Mouse (Mus musculus): ENCODE data around the gene Dclk1. TPM values are rescaled to one million over a fixed set of nuclear protein-coding genes. Genes with fewer than 3 reads are reported as not detected.

Gene Dclk1
- polyA plus RNA-seq, 1 experiment from 2014 or later = 18.7 TPM

DNA sequence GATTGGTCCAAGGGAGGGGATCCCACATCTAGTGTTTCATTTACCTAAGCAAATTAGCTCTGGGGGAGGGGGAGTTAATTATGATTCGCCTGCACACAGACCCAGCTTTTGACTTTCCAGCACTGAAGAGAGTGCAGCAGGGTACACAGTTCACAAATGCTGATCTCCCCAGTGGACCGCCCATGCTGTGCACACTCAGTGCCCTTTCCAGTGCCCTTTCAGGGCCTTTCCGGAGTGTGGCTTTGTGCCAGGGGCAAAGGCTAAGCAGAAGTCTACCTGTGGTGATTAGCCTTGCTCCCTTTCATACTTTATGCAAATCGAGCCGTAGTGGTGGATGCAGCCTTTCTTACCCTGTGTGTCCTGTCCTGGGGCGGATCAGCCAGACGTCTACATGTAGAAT, 281.1 kb downstream of the Dclk1 start:
- 0 out of 2 replicates have a peak, but pooled peaks have one; percentile 37 for ATAC-seq (ENCODE audit: insufficient number of reproducible peaks, insufficient read depth, low FRiP score, low read depth)
- Histone ChIP-seq H3K4me2 (replicated peaks; ENCODE audit: low read depth, low read length) (no peak overlapping the region), H3K27ac (ENCODE audit: low read length) (no peak overlapping the region), H3K4me3 (ENCODE audit: low read depth, low read length) (no peak overlapping the region), H3K9me3 (ENCODE audit: control insufficient read depth, low read depth, low read length) (no peaks in the 10 kb centered on the region), H3K36me3 (ENCODE audit: control insufficient read depth, insufficient read depth, low read length) (no peaks in the 10 kb centered on the region), H3K27me3 (ENCODE audit: control insufficient read depth, insufficient read depth, low read length) (no peaks in the 10 kb centered on the region), H3K9ac (replicated peaks; ENCODE audit: low read depth, low read length) (no peak overlapping the region), H3K4me1 (ENCODE audit: control insufficient read depth, insufficient read depth, low read length) (no peaks in the 10 kb centered on the region)
- 61% methylated on average over 7 of the region's 7 CpGs for WGBS

DNA sequence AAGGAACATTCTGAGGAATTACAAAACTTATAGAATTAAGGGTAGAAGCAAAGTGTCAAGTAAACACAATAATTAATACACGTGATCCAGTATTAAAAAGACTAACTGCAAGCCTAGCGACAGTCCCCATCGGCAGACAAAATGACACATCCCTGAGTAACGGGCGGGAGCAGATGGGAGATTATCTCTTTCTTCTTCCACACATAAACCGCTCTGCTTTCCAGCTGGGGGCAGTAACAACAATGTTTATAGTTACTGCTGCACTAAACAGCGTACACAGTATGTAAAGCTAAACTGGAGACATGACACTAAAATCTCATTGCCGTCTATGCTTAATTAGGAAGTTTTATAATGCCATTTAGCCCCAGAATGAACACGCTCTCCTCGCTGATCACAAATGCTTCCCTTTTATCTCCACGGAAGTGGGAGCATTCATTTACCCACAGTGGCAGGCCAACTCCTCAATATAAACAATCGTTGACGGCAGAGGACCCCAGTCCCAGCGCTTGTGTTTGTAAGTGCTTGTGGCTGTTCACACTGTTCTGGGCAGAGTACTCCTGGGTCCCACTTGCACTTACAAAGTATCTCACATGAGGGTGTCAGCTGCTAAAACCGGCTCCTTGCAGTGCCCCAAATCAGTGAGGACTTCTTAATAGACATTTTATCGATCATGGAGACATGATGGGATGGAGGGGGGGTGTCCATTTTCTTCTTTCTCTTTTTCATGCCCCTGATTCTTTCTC, 281.7 kb downstream of the Dclk1 start:
- no peaks in the 10 kb centered on the region for H3K27me3 ChIP-seq (ENCODE audit: control insufficient read depth, insufficient read depth, low read length)
- 33% methylated on average over 16 of the region's 16 CpGs for WGBS
- H3K4me3 ChIP-seq (ENCODE audit: low read depth, low read length) = no peak overlapping the region
- H3K36me3 ChIP-seq (ENCODE audit: control insufficient read depth, insufficient read depth, low read length) = no peaks in the 10 kb centered on the region
- no peaks in the 10 kb centered on the region for H3K9me3 ChIP-seq (ENCODE audit: control insufficient read depth, low read depth, low read length)
- H3K4me2 ChIP-seq (replicated peaks; ENCODE audit: low read depth, low read length) = no peak overlapping the region
- no peak overlapping the region for H3K27ac ChIP-seq (ENCODE audit: low read length)
- no peak overlapping the region for H3K9ac ChIP-seq (replicated peaks; ENCODE audit: low read depth, low read length)
- H3K4me1 ChIP-seq (ENCODE audit: control insufficient read depth, insufficient read depth, low read length) = no peaks in the 10 kb centered on the region
- no peak for ATAC-seq (ENCODE audit: insufficient number of reproducible peaks, insufficient read depth, low FRiP score, low read depth)

- no peak overlapping the region for H3K9ac ChIP-seq (replicated peaks; ENCODE audit: low read depth, low read length)
- H3K27ac ChIP-seq (ENCODE audit: low read length) = no peak overlapping the region
- H3K4me1 ChIP-seq (ENCODE audit: control insufficient read depth, insufficient read depth, low read length) = no peaks in the 10 kb centered on the region
- WGBS = 81% methylated on average over 9 of the region's 9 CpGs
- no peak overlapping the region for H3K4me3 ChIP-seq (ENCODE audit: low read depth, low read length)
- no peak for ATAC-seq (ENCODE audit: insufficient number of reproducible peaks, insufficient read depth, low FRiP score, low read depth)
- H3K36me3 ChIP-seq (ENCODE audit: control insufficient read depth, insufficient read depth, low read length) = no peaks in the 10 kb centered on the region
- no peak overlapping the region for H3K4me2 ChIP-seq (replicated peaks; ENCODE audit: low read depth, low read length)
- no peaks in the 10 kb centered on the region for H3K27me3 ChIP-seq (ENCODE audit: control insufficient read depth, insufficient read depth, low read length)
- no peaks in the 10 kb centered on the region for H3K9me3 ChIP-seq (ENCODE audit: control insufficient read depth, low read depth, low read length)
Measured at GRCm38 (mm10) chr3:55524491-55525195, 282.5 kb downstream of the Dclk1 start.

- no peak for ATAC-seq (ENCODE audit: insufficient number of reproducible peaks, insufficient read depth, low FRiP score, low read depth)
- H3K27me3 ChIP-seq (ENCODE audit: control insufficient read depth, insufficient read depth, low read length) = no peaks in the 10 kb centered on the region
- H3K4me2 ChIP-seq (replicated peaks; ENCODE audit: low read depth, low read length) = no peak overlapping the region
- no peak overlapping the region for H3K9ac ChIP-seq (replicated peaks; ENCODE audit: low read depth, low read length)
- H3K9me3 ChIP-seq (ENCODE audit: control insufficient read depth, low read depth, low read length) = no peaks in the 10 kb centered on the region
- no peaks in the 10 kb centered on the region for H3K36me3 ChIP-seq (ENCODE audit: control insufficient read depth, insufficient read depth, low read length)
- H3K4me3 ChIP-seq (ENCODE audit: low read depth, low read length) = no peak overlapping the region
- no peaks in the 10 kb centered on the region for H3K4me1 ChIP-seq (ENCODE audit: control insufficient read depth, insufficient read depth, low read length)
- 80% methylated on average over 3 of the region's 3 CpGs for WGBS
- no peak overlapping the region for H3K27ac ChIP-seq (ENCODE audit: low read length)
Measured at GRCm38 (mm10) chr3:55526470-55526869, 284.3 kb downstream of the Dclk1 start.

DNA sequence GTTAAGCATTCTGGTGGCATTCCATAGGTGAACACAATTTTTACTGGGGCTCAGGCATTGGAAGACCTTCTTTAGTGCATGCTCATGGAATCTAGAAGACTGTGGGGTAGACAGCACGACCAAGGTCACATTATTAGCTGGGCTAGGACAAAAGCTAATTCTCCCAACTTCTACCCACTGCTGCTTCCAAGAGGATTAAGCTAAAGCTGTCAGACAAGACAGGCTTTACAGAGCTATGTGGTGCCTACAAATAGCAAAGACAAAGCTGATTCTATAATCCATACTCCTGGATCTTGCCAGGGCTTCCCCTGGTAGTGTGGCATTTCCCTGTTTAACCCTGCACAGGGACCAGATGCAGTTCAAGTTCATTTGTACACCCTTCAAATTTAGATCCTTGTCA, 285.4 kb downstream of the Dclk1 start:
- Histone ChIP-seq H3K27ac (ENCODE audit: low read length) (no peak overlapping the region), H3K9ac (replicated peaks; ENCODE audit: low read depth, low read length) (no peak overlapping the region), H3K4me1 (ENCODE audit: control insufficient read depth, insufficient read depth, low read length) (no peaks in the 10 kb centered on the region), H3K27me3 (ENCODE audit: control insufficient read depth, insufficient read depth, low read length) (no peaks in the 10 kb centered on the region), H3K9me3 (ENCODE audit: control insufficient read depth, low read depth, low read length) (no peaks in the 10 kb centered on the region), H3K4me2 (replicated peaks; ENCODE audit: low read depth, low read length) (no peak overlapping the region), H3K4me3 (ENCODE audit: low read depth, low read length) (no peak overlapping the region), H3K36me3 (ENCODE audit: control insufficient read depth, insufficient read depth, low read length) (no peaks in the 10 kb centered on the region)
- no peak for ATAC-seq (ENCODE audit: insufficient number of reproducible peaks, insufficient read depth, low FRiP score, low read depth)
- WGBS = 65% methylated on average over 1 of the region's 1 CpGs

GRCm38 (mm10) chr3:55528012-55528411, 285.8 kb downstream of the Dclk1 start:
- no peak overlapping the region for H3K27ac ChIP-seq (ENCODE audit: low read length)
- H3K9ac ChIP-seq (replicated peaks; ENCODE audit: low read depth, low read length) = no peak overlapping the region
- no peak overlapping the region for H3K4me3 ChIP-seq (ENCODE audit: low read depth, low read length)
- H3K36me3 ChIP-seq (ENCODE audit: control insufficient read depth, insufficient read depth, low read length) = no peaks in the 10 kb centered on the region
- H3K27me3 ChIP-seq (ENCODE audit: control insufficient read depth, insufficient read depth, low read length) = no peaks in the 10 kb centered on the region
- no peaks in the 10 kb centered on the region for H3K9me3 ChIP-seq (ENCODE audit: control insufficient read depth, low read depth, low read length)
- no peaks in the 10 kb centered on the region for H3K4me1 ChIP-seq (ENCODE audit: control insufficient read depth, insufficient read depth, low read length)
- ATAC-seq (ENCODE audit: insufficient number of reproducible peaks, insufficient read depth, low FRiP score, low read depth) = no peak
- H3K4me2 ChIP-seq (replicated peaks; ENCODE audit: low read depth, low read length) = no peak overlapping the region
- 88% methylated on average over 5 of the region's 5 CpGs for WGBS

DNA sequence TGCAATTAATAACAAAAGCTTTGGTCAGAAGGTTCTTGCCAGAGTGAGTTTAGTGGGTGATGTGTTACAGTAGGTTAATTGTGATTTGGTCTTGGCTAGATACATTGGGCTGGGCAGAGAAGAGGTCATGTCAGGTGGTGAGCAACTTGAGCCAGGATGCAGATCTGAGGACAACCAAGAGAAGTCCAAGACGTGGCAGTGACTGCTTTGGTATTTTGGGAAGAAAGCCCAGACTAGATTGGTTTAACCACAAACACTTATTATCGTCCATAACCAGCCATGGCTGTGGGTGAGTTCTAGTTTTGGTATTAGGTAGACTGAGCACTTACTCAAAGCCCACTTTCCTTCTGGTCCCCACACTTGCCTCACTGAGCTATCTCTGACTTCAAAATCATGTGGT, 287.2 kb downstream of the Dclk1 start:
- Histone ChIP-seq H3K4me1 (ENCODE audit: control insufficient read depth, insufficient read depth, low read length) (no peaks in the 10 kb centered on the region), H3K9ac (replicated peaks; ENCODE audit: low read depth, low read length) (no peak overlapping the region), H3K36me3 (ENCODE audit: control insufficient read depth, insufficient read depth, low read length) (no peaks in the 10 kb centered on the region), H3K9me3 (ENCODE audit: control insufficient read depth, low read depth, low read length) (no peaks in the 10 kb centered on the region), H3K27me3 (ENCODE audit: control insufficient read depth, insufficient read depth, low read length) (no peaks in the 10 kb centered on the region), H3K4me2 (replicated peaks; ENCODE audit: low read depth, low read length) (no peak overlapping the region), H3K27ac (ENCODE audit: low read length) (no peak overlapping the region), H3K4me3 (ENCODE audit: low read depth, low read length) (no peak overlapping the region)
- ATAC-seq (ENCODE audit: insufficient number of reproducible peaks, insufficient read depth, low FRiP score, low read depth) = no peak
- WGBS = 86% methylated on average over 2 of the region's 2 CpGs

- no peak for ATAC-seq (ENCODE audit: insufficient number of reproducible peaks, insufficient read depth, low FRiP score, low read depth)
- WGBS = 59% methylated on average over 14 of the region's 14 CpGs
- H3K4me3 ChIP-seq (ENCODE audit: low read depth, low read length) = no peak overlapping the region
- H3K36me3 ChIP-seq (ENCODE audit: control insufficient read depth, insufficient read depth, low read length) = no peaks in the 10 kb centered on the region
- H3K27ac ChIP-seq (ENCODE audit: low read length) = no peak overlapping the region
- no peak overlapping the region for H3K4me2 ChIP-seq (replicated peaks; ENCODE audit: low read depth, low read length)
- H3K9me3 ChIP-seq (ENCODE audit: control insufficient read depth, low read depth, low read length) = no peaks in the 10 kb centered on the region
- no peaks in the 10 kb centered on the region for H3K27me3 ChIP-seq (ENCODE audit: control insufficient read depth, insufficient read depth, low read length)
- H3K9ac ChIP-seq (replicated peaks; ENCODE audit: low read depth, low read length) = no peak overlapping the region
- no peaks in the 10 kb centered on the region for H3K4me1 ChIP-seq (ENCODE audit: control insufficient read depth, insufficient read depth, low read length)
Measured at GRCm38 (mm10) chr3:55531204-55532044, 289.3 kb downstream of the Dclk1 start.
